Mouse (Mus musculus) cerebellum, adult 2 months (tissue): ENCODE measurements around the gene Phlpp1.

Experiments
- CTCF ChIP-seq: fragments of 200-500 bp; IDR thresholded peaks from 2 replicates; pipeline ENCODE4 v1.5.1; 2011; ENCODE audit warnings: low read depth, mild to moderate bottlenecking, control low read depth, low read length, moderate library complexity, borderline replicate concordance; ENCODE audit not compliant: insufficient read depth
- POLR2A ChIP-seq: fragments of 200-500 bp; IDR thresholded peaks from 2 replicates; pipeline ENCODE4 v1.6.1; 2011; ENCODE audit warnings: low read length, control low read depth, borderline replicate concordance; ENCODE audit not compliant: insufficient read depth

DNA sequence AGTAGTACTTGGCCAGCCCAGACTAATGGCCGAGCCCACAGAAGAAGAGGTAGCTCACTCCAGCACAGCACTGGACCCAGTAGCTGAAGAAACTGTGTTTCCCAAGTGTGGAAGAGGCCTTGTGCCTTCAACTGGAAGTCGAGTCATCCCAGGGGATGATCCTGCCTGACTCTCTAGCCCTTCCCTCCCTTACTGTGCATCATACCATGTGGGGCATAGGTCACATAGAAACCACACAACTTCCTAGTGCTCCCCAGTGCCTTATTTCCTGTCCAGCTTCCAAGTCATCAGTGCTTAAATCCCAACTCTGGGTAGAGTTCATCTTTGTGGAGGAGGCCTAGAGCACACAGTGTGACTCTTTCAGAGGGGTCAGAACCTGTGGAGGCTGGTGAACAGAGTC lies 223.1 kb downstream of the Phlpp1 start:
- TF ChIP-seq POLR2A (no peak), CTCF (no peak)
